Mouse (Mus musculus) urinary bladder, postnatal 25 days (tissue): ENCODE measurements around the gene Rasa1.

ENCODE experiments used
- DNase-seq: peaks from one replicate; pipeline ENCODE4 v3.0.0; 2022; ENCODE audit warnings: low spot score

The Rasa1 gene

GRCm38 (mm10) chr13:85288843-85289713 is at the start of gene Rasa1:
Gene Rasa1 (minus strand): TSS chr13:85289130.
- DNase-seq, result peak; percentile 90

GRCm38 (mm10) chr13:85311547-85311946 is 22.6 kb upstream of the Rasa1 start:
- no peak for DNase-seq

- DNase-seq, result no peak
Measured at GRCm38 (mm10) chr13:85310968-85311367, 22.0 kb upstream of the Rasa1 start.

GRCm38 (mm10) chr13:85310483-85310882 is 21.6 kb upstream of the Rasa1 start:
- no peak for DNase-seq

- no peak for DNase-seq
Measured at GRCm38 (mm10) chr13:85306039-85306438, 17.1 kb upstream of the Rasa1 start.

GRCm38 (mm10) chr13:85290651-85291050 is 1.7 kb upstream of the Rasa1 start:
- no peak for DNase-seq

- DNase-seq, result no peak
Measured at GRCm38 (mm10) chr13:85288574-85288842, 422 bp downstream of the Rasa1 start.

GRCm38 (mm10) chr13:85287876-85288573 is 905 bp downstream of the Rasa1 start:
- no peak for DNase-seq

GRCm38 (mm10) chr13:85282626-85283025 is 6.3 kb downstream of the Rasa1 start:
- DNase-seq, result no peak

- DNase-seq, result no peak
Measured at GRCm38 (mm10) chr13:85278951-85279350, 10.0 kb downstream of the Rasa1 start.

GRCm38 (mm10) chr13:85274572-85274971 is 14.4 kb downstream of the Rasa1 start:
- DNase-seq, result no peak

GRCm38 (mm10) chr13:85273788-85274187 is 15.1 kb downstream of the Rasa1 start:
- DNase-seq, result no peak

- DNase-seq, result no peak
Measured at GRCm38 (mm10) chr13:85238760-85239159, 50.2 kb downstream of the Rasa1 start.

- DNase-seq, result no peak
Measured at GRCm38 (mm10) chr13:85218656-85219055, 70.3 kb downstream of the Rasa1 start.

- no peak for DNase-seq
Measured at GRCm38 (mm10) chr13:85210353-85210752, 78.6 kb downstream of the Rasa1 start.

- DNase-seq, result no peak
Measured at GRCm38 (mm10) chr13:85208656-85209055, 80.3 kb downstream of the Rasa1 start.

- no peak for DNase-seq
Measured at GRCm38 (mm10) chr13:85207493-85207892, 81.4 kb downstream of the Rasa1 start.

- no peak for DNase-seq
Measured at GRCm38 (mm10) chr13:85191253-85191652, 97.7 kb downstream of the Rasa1 start.

GRCm38 (mm10) chr13:85189644-85190121 is 99.2 kb downstream of the Rasa1 start:
- no peak for DNase-seq

GRCm38 (mm10) chr13:85188903-85189643 is 99.9 kb downstream of the Rasa1 start, which contains the start of gene Ccnh:
Gene Ccnh (plus strand): TSS chr13:85189408.
- DNase-seq, result peak; percentile 89
